Mouse (Mus musculus): ENCODE measurements around the gene Pcnx3. TPM values are rescaled to one million over a fixed set of nuclear protein-coding genes. Genes with fewer than 3 reads are reported as not detected.

Pcnx3 gene
- total and polyA plus RNA-seq, 3 experiments: 7.1 to 34.5 (median 28.6) TPM

- TF ChIP-seq BHLHE40 (IDR thresholded peaks at IDR 0.05; ENCODE audit: low read depth, low read length) (no peak), ZMIZ1 (IDR thresholded peaks at IDR 0.05; ENCODE audit: low read depth, low read length) (no peak), TCF12 (IDR thresholded peaks at IDR 0.05; ENCODE audit: low read depth, low read length) (peak; percentile 76; the same call in 1 of the 2 replicates), ZKSCAN1 (IDR thresholded peaks at IDR 0.05; ENCODE audit: borderline replicate concordance, low read depth, low read length) (no peak), MYC (IDR thresholded peaks at IDR 0.05; ENCODE audit: low read depth, low read length) (no peak), CHD1 (IDR thresholded peaks at IDR 0.05; ENCODE audit: low read depth, low read length) (no peak), NELFE (IDR thresholded peaks at IDR 0.05; ENCODE audit: low read depth, low read length) (0 out of 2 replicates have a peak, but pooled peaks have one; percentile 39), ETS1 (conservative IDR thresholded peaks at IDR 0.05; ENCODE audit: low read depth, low read length) (no peak), CHD2 (IDR thresholded peaks at IDR 0.05; ENCODE audit: low read length) (0 out of 2 replicates have a peak, but pooled peaks have one; percentile 12), MEF2A (IDR thresholded peaks at IDR 0.05; ENCODE audit: borderline replicate concordance, low read depth, low read length) (0 out of 2 replicates have a peak, but pooled peaks have one; percentile 32), EP300 (IDR thresholded peaks at IDR 0.05; ENCODE audit: low read length) (no peak), MAX (IDR thresholded peaks at IDR 0.05; ENCODE audit: low read length) (no peak; the same call in 1 of the 2 replicates), HCFC1 (IDR thresholded peaks at IDR 0.05; ENCODE audit: low read depth, low read length) (peak; percentile 43), ELF1 (IDR thresholded peaks at IDR 0.05; ENCODE audit: low read depth, low read length) (peak; percentile 95), IRF4 (IDR thresholded peaks at IDR 0.05; ENCODE audit: low read depth, low read length) (0 out of 2 replicates have a peak, but pooled peaks have one; percentile 43), GABPA (IDR thresholded peaks at IDR 0.05; ENCODE audit: insufficient replicate concordance, low read depth, low read length) (no peak), RAD21 (IDR thresholded peaks at IDR 0.05; ENCODE audit: low read depth, low read length) (no peak)
These were observed 37.2 kb upstream of the Pcnx3 start, which contains the start of gene Ehbp1l1 (continued) for GRCm38 (mm10) chr19:5725767-5726515.

- peak overlapping the region; percentile 88 for H3K9ac ChIP-seq (ENCODE audit: insufficient read depth, low read depth)
- H3K4me2 ChIP-seq (ENCODE audit: insufficient read depth, low read depth, poor library complexity, severe bottlenecking): peak overlapping the region; percentile 57
- in situ Hi-C loops (cut with MboI; ENCODE audit: low pct_ligation_motif_present, low pct_unique_long_range_greater_than_20kb, low sequenced_read_pairs) (no loop called here), dilution Hi-C loops (cut with MboI; ENCODE audit: extremely low pct_ligation_motif_present, extremely low pct_unique_long_range_greater_than_20kb, low sequenced_read_pairs) (no loop called here)
- peak overlapping the region; percentile 95 for H3K27ac ChIP-seq (ENCODE audit: insufficient read depth, low read depth)
- peaks cover 14 to 50% of the 10 kb centered on the region in 2 experiments for H3K4me1 ChIP-seq (ENCODE audit: control insufficient read depth in 1 of 2, insufficient read depth in 2 of 2)
- H3K4me3 ChIP-seq (replicated peaks in 1 of 3; ENCODE audit: low read depth in 2 of 3, low read length in 2 of 3, poor library complexity in 1 of 3): peak overlapping the region; percentile 75 to 85 (median 76)
- peak; percentile 64 for DNase-seq (ENCODE audit: extremely low read depth)
- no peaks in the 10 kb centered on the region for H3K9me3 ChIP-seq (replicated peaks; ENCODE audit: low read length)
- H3K79me2 ChIP-seq (replicated peaks; ENCODE audit: control insufficient read depth, extremely low read depth, insufficient read depth, poor library complexity, severe bottlenecking): peaks cover 26% of the 10 kb centered on the region
- H3K36me3 ChIP-seq (replicated peaks in 1 of 2; ENCODE audit: control insufficient read depth in 1 of 2, insufficient read depth in 1 of 2, low read length in 1 of 2): peaks cover 26 to 48% of the 10 kb centered on the region in 2 experiments
- no peaks in the 10 kb centered on the region for H3K27me3 ChIP-seq (replicated peaks)
- no peak for TF ChIP-seq E2F4 (IDR thresholded peaks at IDR 0.05; ENCODE audit: insufficient replicate concordance, low read depth, low read length)
- peak; percentile 95 for TF ChIP-seq MEF2A (IDR thresholded peaks at IDR 0.05; ENCODE audit: borderline replicate concordance, low read depth, low read length)
- TF ChIP-seq MXI1 (IDR thresholded peaks at IDR 0.05; ENCODE audit: low read depth, low read length): peak; percentile 34
- TF ChIP-seq MAZ (IDR thresholded peaks at IDR 0.05; ENCODE audit: low read depth, low read length): peak; percentile 55; the same call in 1 of the 2 replicates
- TF ChIP-seq ZC3H11A (IDR thresholded peaks at IDR 0.05; ENCODE audit: low read depth, low read length): no peak
- 0 out of 2 replicates have a peak, but pooled peaks have one; percentile 28 for TF ChIP-seq ELF1 (IDR thresholded peaks at IDR 0.05; ENCODE audit: low read depth, low read length)
- TF ChIP-seq ETS1 (conservative IDR thresholded peaks at IDR 0.05; ENCODE audit: low read depth, low read length): peak; percentile 77
- TF ChIP-seq EP300 (IDR thresholded peaks at IDR 0.05; ENCODE audit: low read length): peak; percentile 36
- TF ChIP-seq ZMIZ1 (IDR thresholded peaks at IDR 0.05; ENCODE audit: low read depth, low read length): peak; percentile 62
- TF ChIP-seq UBTF (IDR thresholded peaks at IDR 0.05; ENCODE audit: low read depth, low read length): no peak
- no peak for TF ChIP-seq USF1 (IDR thresholded peaks at IDR 0.05; ENCODE audit: low read depth, low read length)
- no peak for TF ChIP-seq GABPA (IDR thresholded peaks at IDR 0.05; ENCODE audit: insufficient replicate concordance, low read depth, low read length)
- 0 out of 2 replicates have a peak, but pooled peaks have one; percentile 39 for TF ChIP-seq MAX (IDR thresholded peaks at IDR 0.05; ENCODE audit: low read length)
- peak; percentile 41; the same call in 1 of the 2 replicates for TF ChIP-seq TCF12 (IDR thresholded peaks at IDR 0.05; ENCODE audit: low read depth, low read length)
- no peak for TF ChIP-seq MYC (IDR thresholded peaks at IDR 0.05; ENCODE audit: low read depth, low read length)
- TF ChIP-seq CHD2 (IDR thresholded peaks at IDR 0.05; ENCODE audit: low read length): peak; percentile 72; the same call in 1 of the 2 replicates
- peak; percentile 64; the same call in 1 of the 2 replicates for TF ChIP-seq BHLHE40 (IDR thresholded peaks at IDR 0.05; ENCODE audit: low read depth, low read length)
- TF ChIP-seq JUND (conservative IDR thresholded peaks at IDR 0.05; ENCODE audit: low read depth, low read length): no peak
- TF ChIP-seq IRF4 (IDR thresholded peaks at IDR 0.05; ENCODE audit: low read depth, low read length): no peak
- TF ChIP-seq CHD1 (IDR thresholded peaks at IDR 0.05; ENCODE audit: low read depth, low read length): peak; percentile 75; the same call in 1 of the 2 replicates
- peak; percentile 10; the same call in 1 of the 2 replicates for TF ChIP-seq SIN3A (IDR thresholded peaks at IDR 0.05; ENCODE audit: low read length)
These were observed 36.5 kb upstream of the Pcnx3 start for GRCm38 (mm10) chr19:5725029-5725707.
